Mouse (Mus musculus) forebrain, embryonic 11.5 days (tissue): ENCODE data around the gene Trpm3. TPM values are rescaled to one million over a fixed set of nuclear protein-coding genes. Genes with fewer than 3 reads are reported as not detected.

Experiments used
- ATAC-seq: fragments of 200-750 bp; cut with Nextera tagmentation; replicated peaks from 2 replicates; pipeline ENCODE4 v1.8.0; 2017; ENCODE audit warnings: moderate TSS enrichment; ENCODE audit not compliant: low FRiP score
- DNase-seq: peaks from one replicate; pipeline ENCODE4 v3.0.0-alpha.2; 2017; ENCODE audit warnings: low spot score
- H3K27ac ChIP-seq: fragments of 300-500 bp; sonication (generic); 2 replicates; pipeline ENCODE4 v1.5.1; 2014; ENCODE audit warnings: low read depth, low read length
- H3K27me3 ChIP-seq: fragments of 300-500 bp; sonication (generic); 2 replicates; pipeline ENCODE4 v1.6.1; 2014; ENCODE audit warnings: mild to moderate bottlenecking, low read length, mixed read lengths; ENCODE audit not compliant: control insufficient read depth, insufficient read depth
- H3K36me3 ChIP-seq: fragments of 300-500 bp; sonication (generic); 2 replicates; pipeline ENCODE4 v1.6.1; 2014; ENCODE audit warnings: mild to moderate bottlenecking, low read length, moderate library complexity, mixed read lengths; ENCODE audit not compliant: control insufficient read depth, insufficient read depth
- H3K4me1 ChIP-seq: fragments of 300-500 bp; sonication (generic); replicated peaks from 2 replicates; pipeline ENCODE4 v1.6.1; 2014; ENCODE audit warnings: low read length, mixed read lengths; ENCODE audit not compliant: control insufficient read depth, insufficient read depth
- H3K4me2 ChIP-seq: fragments of 300-500 bp; sonication (generic); 2 replicates; pipeline ENCODE4 v1.6.1; 2014; ENCODE audit warnings: low read depth, mild to moderate bottlenecking, low read length, moderate library complexity, mixed read lengths; ENCODE audit not compliant: severe bottlenecking
- H3K4me3 ChIP-seq: fragments of 300-500 bp; sonication (generic); 2 replicates; pipeline ENCODE4 v1.5.1; 2014; ENCODE audit warnings: low read depth, low read length
- H3K9ac ChIP-seq: fragments of 300-500 bp; sonication (generic); 2 replicates; pipeline ENCODE4 v1.6.1; 2014; ENCODE audit warnings: low read length
- H3K9me3 ChIP-seq: fragments of 300-500 bp; sonication (generic); 2 replicates; pipeline ENCODE4 v1.6.1; 2016; ENCODE audit warnings: low read length, mixed read lengths; ENCODE audit not compliant: control insufficient read depth
- WGBS: fragments of 180-500 bp; shearing (Covaris S2); extraction: QIAGEN DNeasy Blood & Tissue Kit; methylation state at CpG from one replicate; pipeline ENCODE4 v1.1.7; 2014; 5-methylcytosine and 5-hydroxymethylcytosine counted together
- polyA plus RNA-seq: library from polyadenylated mRNA; unstranded; fragments of >200 nt; fragmentation: Nextera tagmentation; extraction: Ambion mirVana; gene quantifications from 2 replicates; pipeline ENCODE4 v1.2.1, GENCODE M21; 2014

Gene Trpm3
- polyA plus RNA-seq, 1 experiment from 2014 or later: 9.2 TPM

DNA sequence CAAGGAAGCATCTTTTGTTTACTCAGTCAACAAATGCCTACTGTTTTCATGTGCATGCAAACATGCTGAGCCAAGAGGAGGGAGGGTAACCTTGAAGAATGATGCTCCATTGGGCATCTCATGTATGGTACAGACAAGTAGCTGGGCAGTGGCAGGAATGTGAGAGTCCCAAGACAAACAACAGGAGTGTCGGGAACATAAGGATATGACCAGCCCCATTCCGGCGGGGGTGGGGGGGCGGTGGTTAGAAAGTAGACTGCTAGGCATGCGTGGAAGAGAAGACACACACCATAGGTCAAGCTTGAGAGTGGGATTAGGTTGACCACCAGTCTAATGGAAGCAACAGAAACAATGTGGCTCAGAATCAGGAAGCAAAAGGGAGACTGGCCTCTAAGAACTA is 837.0 kb downstream of the Trpm3 start:
- Histone ChIP-seq H3K9me3 (no peaks in the 10 kb centered on the region), H3K27me3 (no peaks in the 10 kb centered on the region), H3K4me1 (no peaks in the 10 kb centered on the region), H3K9ac (no peak overlapping the region), H3K4me3 (no peak overlapping the region), H3K36me3 (no peaks in the 10 kb centered on the region), H3K27ac (no peak overlapping the region), H3K4me2 (no peak overlapping the region)
- ATAC-seq (no peak), DNase-seq (no peak)
- WGBS: 93% methylated on average over 5 of the region's 5 CpGs

DNA sequence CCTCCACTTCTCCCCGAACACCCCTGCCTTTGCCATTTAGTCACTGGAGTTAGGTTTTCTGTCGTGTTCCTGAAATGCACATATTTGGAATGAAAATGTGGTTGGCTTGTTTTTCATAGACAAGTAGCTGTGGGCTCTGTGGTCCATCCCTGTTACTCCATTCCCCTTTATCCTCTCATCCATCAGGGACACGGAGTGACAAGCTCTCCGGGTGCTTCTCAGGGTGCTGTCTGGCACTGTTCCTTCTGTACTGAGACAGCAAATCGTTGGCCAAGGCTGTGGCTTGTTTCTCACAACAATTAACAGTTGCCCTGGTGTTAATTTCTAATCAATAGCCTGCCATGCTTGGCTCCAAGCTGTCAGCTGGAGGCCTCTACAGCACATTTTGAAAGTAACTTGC is 838.7 kb downstream of the Trpm3 start:
- WGBS: 73% methylated on average over 5 of the region's 5 CpGs
- DNase-seq (no peak), ATAC-seq (no peak)

DNA sequence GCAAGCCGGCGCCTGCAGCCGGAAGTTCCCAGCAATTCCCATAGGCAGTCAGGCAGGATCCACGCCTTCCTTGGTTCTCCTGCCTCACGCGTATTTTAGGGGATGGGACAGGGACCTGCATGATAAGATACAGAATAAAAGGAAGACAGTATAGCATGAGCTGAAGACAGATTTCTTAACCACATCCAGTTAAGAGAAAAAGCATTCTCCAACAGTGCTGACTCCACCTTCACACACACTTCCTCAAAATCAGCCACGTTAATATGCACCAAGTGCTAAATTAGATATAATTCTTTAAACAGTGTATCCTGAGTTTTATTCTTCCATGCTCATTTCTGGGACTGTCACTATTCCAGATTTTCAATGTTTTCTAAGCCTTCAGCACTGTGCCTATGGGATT is 839.9 kb downstream of the Trpm3 start:
- no peak for ATAC-seq
- H3K27ac ChIP-seq: no peak overlapping the region
- H3K4me2 ChIP-seq: no peak overlapping the region
- H3K9ac ChIP-seq: no peak overlapping the region
- no peaks in the 10 kb centered on the region for H3K9me3 ChIP-seq
- no peak overlapping the region for H3K4me3 ChIP-seq
- H3K27me3 ChIP-seq: no peaks in the 10 kb centered on the region
- H3K36me3 ChIP-seq: no peaks in the 10 kb centered on the region
- H3K4me1 ChIP-seq: no peaks in the 10 kb centered on the region
- WGBS: 97% methylated on average over 7 of the region's 7 CpGs
- no peak for DNase-seq

More for the DNA sequence above, 838.7 kb downstream of the Trpm3 start:
- H3K27ac ChIP-seq: no peak overlapping the region
- H3K4me3 ChIP-seq: no peak overlapping the region
- no peaks in the 10 kb centered on the region for H3K4me1 ChIP-seq
- H3K9me3 ChIP-seq: no peaks in the 10 kb centered on the region
- no peaks in the 10 kb centered on the region for H3K36me3 ChIP-seq
- no peak overlapping the region for H3K4me2 ChIP-seq
- H3K27me3 ChIP-seq: no peaks in the 10 kb centered on the region
- no peak overlapping the region for H3K9ac ChIP-seq

DNA sequence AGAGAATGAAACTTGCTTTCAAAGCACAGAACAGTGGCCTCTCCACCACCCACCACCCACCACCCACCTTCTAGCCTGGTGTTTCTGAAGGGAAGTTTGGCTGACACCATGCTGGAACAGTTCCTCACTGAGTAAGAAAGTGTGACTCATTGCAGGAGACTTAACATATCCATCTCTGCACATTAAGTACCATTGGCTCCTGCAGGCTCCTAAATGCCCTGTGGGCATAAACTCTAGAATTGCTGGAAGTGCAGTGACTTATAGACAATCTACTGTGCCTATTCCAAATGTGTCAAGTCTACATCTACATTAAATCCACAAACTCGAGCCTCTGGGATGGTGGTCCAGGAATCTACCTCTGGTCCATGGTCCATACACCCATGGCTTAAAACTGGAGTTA is 840.3 kb downstream of the Trpm3 start:
- Histone ChIP-seq H3K4me3 (no peak overlapping the region), H3K4me1 (no peaks in the 10 kb centered on the region), H3K27me3 (no peaks in the 10 kb centered on the region), H3K27ac (no peak overlapping the region), H3K9ac (no peak overlapping the region), H3K9me3 (no peaks in the 10 kb centered on the region), H3K4me2 (no peak overlapping the region), H3K36me3 (no peaks in the 10 kb centered on the region)
- 74% methylated on average over 1 of the region's 1 CpGs for WGBS
- DNase-seq (no peak), ATAC-seq (no peak)

DNA sequence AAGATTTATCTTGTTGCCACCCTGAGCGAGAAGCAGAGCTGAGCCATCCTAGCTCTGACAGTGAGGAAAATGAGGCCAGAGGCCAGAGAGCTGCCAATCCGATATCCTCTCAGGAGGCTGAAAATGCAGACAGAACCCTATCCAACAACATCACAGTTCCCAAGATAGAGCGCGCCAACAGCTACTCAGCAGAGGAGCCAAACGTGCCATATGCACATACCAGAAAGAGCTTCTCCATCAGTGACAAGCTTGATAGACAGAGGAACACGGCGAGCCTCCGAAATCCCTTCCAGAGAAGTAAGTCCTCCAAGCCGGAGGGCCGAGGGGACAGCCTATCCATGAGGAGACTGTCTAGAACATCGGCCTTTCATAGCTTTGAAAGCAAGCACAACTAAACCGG is 849.1 kb downstream of the Trpm3 start:
- Histone ChIP-seq H3K9ac (no peak overlapping the region), H3K4me3 (no peak overlapping the region), H3K36me3 (no peaks in the 10 kb centered on the region), H3K4me2 (no peak overlapping the region), H3K27ac (no peak overlapping the region), H3K9me3 (no peaks in the 10 kb centered on the region), H3K27me3 (no peaks in the 10 kb centered on the region), H3K4me1 (no peaks in the 10 kb centered on the region)
- 95% methylated on average over 12 of the region's 12 CpGs for WGBS
- DNase-seq: no peak
- ATAC-seq: no peak

DNA sequence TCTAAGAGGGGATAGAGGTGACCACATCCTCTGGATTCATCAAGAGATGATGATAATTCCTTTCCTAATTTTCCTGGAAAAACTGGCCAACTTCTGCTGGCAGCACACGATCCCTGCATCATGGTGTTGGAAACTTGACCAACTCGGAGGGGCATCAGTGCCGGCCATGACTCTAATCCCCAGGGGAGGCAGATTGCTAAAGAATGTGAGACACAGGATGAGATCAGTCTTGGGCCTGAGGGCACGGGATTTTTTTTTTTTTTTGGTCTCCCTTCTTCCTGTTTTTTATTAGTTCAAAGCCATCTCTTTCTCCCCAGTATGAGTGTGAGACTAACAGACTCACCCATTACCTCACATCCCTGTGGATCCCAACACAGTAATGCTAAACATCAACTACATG is 855.1 kb downstream of the Trpm3 start:
- H3K4me1 ChIP-seq: no peaks in the 10 kb centered on the region
- no peak for ATAC-seq
- H3K4me3 ChIP-seq: no peak overlapping the region
- no peaks in the 10 kb centered on the region for H3K9me3 ChIP-seq
- H3K4me2 ChIP-seq: no peak overlapping the region
- H3K27ac ChIP-seq: no peak overlapping the region
- WGBS: 84% methylated on average over 4 of the region's 4 CpGs
- no peaks in the 10 kb centered on the region for H3K27me3 ChIP-seq
- no peaks in the 10 kb centered on the region for H3K36me3 ChIP-seq
- H3K9ac ChIP-seq: no peak overlapping the region
- no peak for DNase-seq

DNA sequence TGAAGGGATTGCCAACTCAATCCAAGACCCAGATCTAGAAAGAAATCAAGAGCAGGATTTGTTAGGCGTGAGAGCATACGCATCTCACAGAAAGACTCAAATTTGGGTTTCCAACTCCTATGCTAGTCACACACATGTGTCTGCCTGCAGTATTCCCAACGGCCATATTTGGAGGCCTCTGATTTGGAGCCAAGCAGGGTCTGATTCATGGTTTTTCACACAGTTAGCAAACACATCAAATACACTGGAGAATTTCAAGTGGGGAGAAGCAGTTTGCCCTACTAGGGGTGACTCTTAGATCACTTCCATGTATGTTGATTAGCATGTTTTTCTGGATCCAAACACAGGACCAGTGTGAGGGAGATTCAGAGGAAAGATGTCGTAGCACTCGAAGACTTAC is 855.7 kb downstream of the Trpm3 start:
- ATAC-seq: no peak
- Histone ChIP-seq H3K27me3 (no peaks in the 10 kb centered on the region), H3K9ac (no peak overlapping the region), H3K36me3 (no peaks in the 10 kb centered on the region), H3K4me3 (no peak overlapping the region), H3K4me2 (no peak overlapping the region), H3K27ac (no peak overlapping the region), H3K9me3 (no peaks in the 10 kb centered on the region), H3K4me1 (no peaks in the 10 kb centered on the region)
- 92% methylated on average over 5 of the region's 5 CpGs for WGBS
- DNase-seq: no peak

DNA sequence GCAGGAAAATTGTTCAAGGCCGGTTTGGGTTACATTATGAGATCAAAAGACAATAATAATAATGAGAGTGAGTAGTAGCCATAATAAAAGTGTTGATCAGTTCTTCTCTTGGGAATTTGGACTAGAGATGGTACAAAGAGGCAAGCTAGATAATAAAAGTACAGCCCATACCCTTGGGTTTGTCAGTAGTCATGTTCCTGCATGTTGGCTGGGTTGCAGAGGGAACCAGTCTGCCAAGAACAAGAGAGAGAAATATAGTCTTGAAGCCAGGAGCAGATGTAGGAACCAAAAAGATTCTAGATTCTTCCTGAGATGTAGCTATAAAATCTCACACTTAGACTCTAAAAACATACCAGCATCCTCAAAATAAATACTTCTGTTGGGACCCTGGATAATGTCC is 861.4 kb downstream of the Trpm3 start:
- H3K9me3 ChIP-seq: no peaks in the 10 kb centered on the region
- ATAC-seq: no peak
- H3K9ac ChIP-seq: no peak overlapping the region
- no peaks in the 10 kb centered on the region for H3K4me1 ChIP-seq
- H3K27me3 ChIP-seq: no peaks in the 10 kb centered on the region
- H3K36me3 ChIP-seq: no peaks in the 10 kb centered on the region
- no peak overlapping the region for H3K4me2 ChIP-seq
- no peak overlapping the region for H3K4me3 ChIP-seq
- H3K27ac ChIP-seq: no peak overlapping the region
- 86% methylated on average over 1 of the region's 1 CpGs for WGBS
- DNase-seq: no peak

DNA sequence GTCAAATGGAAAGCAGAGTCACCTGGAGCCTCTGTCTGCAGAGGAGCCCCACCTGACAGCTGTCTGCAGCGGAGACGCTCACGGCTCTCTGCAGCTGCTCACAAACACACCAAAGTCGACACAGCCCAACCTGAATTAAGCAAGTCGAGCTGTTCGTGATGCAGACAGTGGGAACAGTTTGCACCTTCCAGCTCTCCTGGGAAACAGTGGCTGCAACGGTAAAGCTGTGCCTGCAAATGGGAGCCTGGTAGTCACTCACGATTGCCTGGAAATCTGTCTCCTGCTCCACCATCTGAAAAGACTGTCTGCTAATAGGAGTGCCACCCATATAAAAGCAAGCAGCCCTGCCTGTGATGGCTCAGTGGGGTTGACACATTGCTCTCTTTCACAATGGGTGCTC is 865.0 kb downstream of the Trpm3 start:
- Histone ChIP-seq H3K9me3 (no peaks in the 10 kb centered on the region), H3K36me3 (no peaks in the 10 kb centered on the region), H3K27ac (no peak overlapping the region), H3K9ac (no peak overlapping the region), H3K4me2 (no peak overlapping the region), H3K27me3 (no peaks in the 10 kb centered on the region), H3K4me3 (no peak overlapping the region), H3K4me1 (no peaks in the 10 kb centered on the region)
- WGBS: 51% methylated on average over 8 of the region's 8 CpGs
- no peak for DNase-seq
- ATAC-seq: no peak
